Mouse (Mus musculus): ENCODE data around the gene Psmb8.
A peak's percentile ranks its signal among the peaks of the same experiment; 100 is the strongest.

The Psmb8 gene

GRCm38 (mm10) chr17:34193468-34193867, 4.1 kb upstream of the Psmb8 start:
- DNase-seq, result no peak

- DNase-seq, result no peak
Measured at GRCm38 (mm10) chr17:34194723-34195122, 2.8 kb upstream of the Psmb8 start.

- no peak for DNase-seq
Measured at GRCm38 (mm10) chr17:34196491-34196890, 1.0 kb upstream of the Psmb8 start.

GRCm38 (mm10) chr17:34197904-34198520, 491 bp downstream of the Psmb8 start:
- peak; percentile 35 to 57 for DNase-seq

- no peak for DNase-seq
Measured at GRCm38 (mm10) chr17:34198521-34198912, 996 bp downstream of the Psmb8 start.

GRCm38 (mm10) chr17:34199050-34199619, 1.6 kb downstream of the Psmb8 start:
- DNase-seq, result no peak

GRCm38 (mm10) chr17:34200047-34200446, 2.5 kb downstream of the Psmb8 start:
- DNase-seq, result no peak

GRCm38 (mm10) chr17:34200772-34201505, 3.4 kb downstream of the Psmb8 start:
- DNase-seq, result no peak

GRCm38 (mm10) chr17:34201506-34202055, 4.1 kb downstream of the Psmb8 start:
- no peak for DNase-seq

- DNase-seq, result no peak
Measured at GRCm38 (mm10) chr17:34202760-34203442, 5.4 kb downstream of the Psmb8 start.

- DNase-seq, result no peak
Measured at GRCm38 (mm10) chr17:34203444-34203843, 5.9 kb downstream of the Psmb8 start, which contains the start of gene Tap2. Tap2 (plus strand) TSS chr17:34203527.

GRCm38 (mm10) chr17:34204303-34205010, 6.9 kb downstream of the Psmb8 start:
- peak; percentile 80 to 91 for DNase-seq

- no peak for DNase-seq
Measured at GRCm38 (mm10) chr17:34205021-34205745, 7.7 kb downstream of the Psmb8 start.

- no peak for DNase-seq
Measured at GRCm38 (mm10) chr17:34205746-34206176, 8.2 kb downstream of the Psmb8 start.

GRCm38 (mm10) chr17:34206731-34207130, 9.2 kb downstream of the Psmb8 start:
- no peak for DNase-seq

GRCm38 (mm10) chr17:34207456-34207855, 9.9 kb downstream of the Psmb8 start:
- no peak for DNase-seq

- DNase-seq, result no peak
Measured at GRCm38 (mm10) chr17:34207866-34208265, 10.3 kb downstream of the Psmb8 start.

GRCm38 (mm10) chr17:34208421-34208820, 10.9 kb downstream of the Psmb8 start:
- DNase-seq, result no peak

- no peak for DNase-seq
Measured at GRCm38 (mm10) chr17:34209680-34210079, 12.2 kb downstream of the Psmb8 start.

- no peak for DNase-seq
Measured at GRCm38 (mm10) chr17:34210599-34210998, 13.1 kb downstream of the Psmb8 start.

- no peak for DNase-seq
Measured at GRCm38 (mm10) chr17:34211746-34212365, 14.3 kb downstream of the Psmb8 start.

All from kidney, adult 8-10 months (tissue).